Mouse (Mus musculus): Measurements from ENCODE around the gene Znrf1.
"Not testable (repeated sequence)": the region's sequence is repeated elsewhere in the genome, so short reads cannot be mapped to it uniquely, and the experiment has no call there.

Gene Znrf1

DNA sequence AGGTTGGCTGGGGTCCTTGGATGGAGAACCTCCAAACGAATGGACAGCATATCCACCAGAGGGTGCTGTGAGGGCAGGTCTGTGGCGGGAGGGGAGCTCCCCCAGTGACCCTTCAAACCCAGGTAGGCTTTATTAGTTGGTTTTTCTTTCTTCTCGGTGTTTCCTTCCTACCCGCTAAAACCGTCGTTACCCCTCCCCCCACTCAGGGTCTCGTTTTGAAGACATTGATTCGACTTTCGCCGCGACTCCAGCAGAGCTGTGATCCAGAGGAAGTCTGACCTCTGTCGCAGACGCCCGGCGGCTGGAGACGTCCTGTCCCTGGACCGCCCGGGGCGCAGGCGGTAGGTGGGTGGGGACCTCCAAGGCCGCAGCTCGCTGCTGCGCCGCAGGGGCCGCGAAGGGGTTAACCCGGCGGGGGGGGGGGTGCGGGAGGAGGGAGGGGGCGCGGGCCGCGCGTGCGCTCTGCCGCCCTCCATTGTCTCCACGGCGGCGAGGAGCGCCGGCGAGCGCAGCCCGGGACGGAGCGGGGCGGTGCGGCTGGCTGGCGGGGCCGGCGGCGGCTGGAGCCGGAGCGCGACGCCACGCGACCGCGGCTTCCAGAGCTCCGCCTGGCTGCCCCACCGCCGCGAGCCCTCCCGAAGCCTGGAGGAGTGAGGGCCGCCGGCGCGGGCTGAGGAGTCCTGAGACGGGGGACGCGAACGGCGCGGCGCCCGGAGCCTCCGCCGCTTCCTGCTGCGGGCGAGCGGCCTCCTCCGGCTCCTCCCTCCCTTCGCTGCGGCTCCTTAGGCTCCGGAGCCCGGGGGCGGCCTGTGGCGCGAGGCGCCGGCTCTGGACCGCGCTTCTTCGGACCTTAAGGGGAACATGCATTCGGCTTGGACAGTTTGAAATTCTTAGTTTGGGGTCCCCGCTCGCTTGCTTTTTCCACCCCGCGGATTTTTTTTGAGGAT lies at the start of gene Znrf1:
Gene Znrf1, plus strand, starts transcription at position 67 of the 947 bp plus-strand sequence.
- DNase-seq = peak; percentile 83

DNA sequence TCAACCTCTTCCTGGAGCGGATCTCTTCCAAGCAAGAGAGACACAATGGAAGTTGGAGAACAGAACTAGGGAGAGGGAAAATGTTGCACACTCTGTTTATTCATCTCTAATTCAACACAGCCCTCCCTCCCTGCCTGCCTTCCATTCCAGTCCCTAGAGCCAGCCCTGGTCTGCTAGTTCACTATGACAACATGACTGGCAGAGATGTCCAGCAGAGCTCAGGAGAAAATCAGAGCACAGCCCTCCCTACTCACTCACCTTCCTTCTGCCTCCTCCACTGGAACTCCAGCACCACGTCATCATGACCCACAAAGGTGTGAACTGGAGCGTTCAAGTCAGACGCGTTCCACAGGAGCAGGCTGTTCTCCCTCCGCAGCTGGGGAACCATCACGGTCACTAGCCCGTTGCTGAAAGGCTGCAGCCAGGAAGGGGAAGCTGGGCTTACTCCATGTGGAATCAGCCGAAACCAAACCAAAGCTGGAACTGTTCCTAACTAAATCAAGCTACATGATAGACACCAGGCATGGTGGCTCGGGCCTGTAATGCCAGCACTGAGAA lies 45.8 kb upstream of the Znrf1 start:
- no peak for DNase-seq

DNA sequence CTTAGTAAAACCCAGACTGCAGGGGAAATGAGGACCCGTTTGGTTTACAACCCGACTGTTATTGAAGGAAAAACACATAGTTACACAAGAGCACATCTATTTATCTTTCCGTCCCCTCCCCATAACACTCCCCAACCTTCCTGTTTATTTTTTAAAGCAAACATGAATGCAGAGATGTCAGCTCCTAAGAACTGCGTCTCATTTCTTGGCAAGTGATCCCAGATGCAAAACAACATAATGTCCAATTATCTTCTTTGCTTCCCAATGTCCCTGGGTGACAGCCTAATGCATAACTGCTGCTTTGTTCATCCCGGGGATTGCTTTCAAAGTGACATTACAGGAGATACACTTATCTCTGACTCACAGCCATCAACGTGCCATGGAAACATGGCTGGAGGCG lies 44.7 kb upstream of the Znrf1 start:
- no peak for DNase-seq

DNA sequence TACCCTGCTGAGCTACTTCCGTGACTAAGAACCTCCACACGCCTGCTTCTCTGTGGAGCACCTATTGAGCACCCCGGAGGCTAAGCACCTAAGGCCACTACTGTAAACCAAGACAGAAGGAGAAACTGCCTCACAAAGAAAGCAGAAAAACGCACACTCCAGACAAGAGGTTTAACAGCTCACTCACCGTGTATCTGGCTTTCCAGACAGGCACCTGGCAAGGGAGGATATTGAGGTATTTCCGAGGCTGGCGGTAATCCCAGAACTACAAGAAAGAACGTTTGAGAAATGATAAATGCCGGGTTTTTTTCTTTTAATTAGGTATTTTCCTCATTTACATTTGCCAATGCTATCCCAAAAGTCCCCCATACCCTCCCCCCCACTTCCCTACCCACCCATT lies 43.4 kb upstream of the Znrf1 start:
- no peak for DNase-seq

DNA sequence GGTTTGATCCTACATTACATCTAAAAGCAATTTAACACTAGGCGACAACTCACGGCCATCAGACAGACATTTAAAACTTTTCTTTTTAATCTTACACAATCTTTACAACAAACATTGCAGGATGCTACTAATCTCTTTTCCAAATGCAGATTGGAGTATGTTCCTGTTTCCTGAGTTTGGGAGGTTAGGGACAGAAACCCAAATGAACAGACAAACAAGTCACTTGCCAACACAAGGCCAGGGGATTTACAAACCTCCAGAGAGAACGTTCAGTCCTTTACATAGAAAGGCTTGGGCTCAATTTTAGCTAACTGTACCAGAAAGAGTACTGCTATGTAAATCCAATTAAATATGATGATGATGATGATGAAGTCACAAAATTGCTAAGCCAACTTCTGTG lies 42.7 kb upstream of the Znrf1 start:
- DNase-seq = no peak

DNA sequence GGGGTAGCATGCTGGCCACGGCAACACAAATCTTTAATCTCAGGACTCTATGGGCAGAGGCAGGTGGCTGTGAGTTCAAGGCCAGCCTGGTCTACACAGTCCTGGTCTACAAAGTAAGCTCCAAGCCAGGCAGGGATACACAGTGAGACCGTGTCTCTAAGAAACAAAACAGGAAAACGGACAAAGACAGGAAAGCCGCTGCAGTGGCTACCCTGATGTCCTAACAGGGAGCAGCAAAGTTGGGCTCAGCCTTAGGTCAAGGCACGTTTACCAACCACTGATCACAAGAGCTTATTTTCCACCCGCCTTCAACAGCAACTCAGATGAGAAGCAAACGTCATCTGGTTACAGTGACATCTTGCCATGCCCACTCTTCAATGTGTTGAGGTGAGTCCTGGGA lies 39.6 kb upstream of the Znrf1 start:
- no peak for DNase-seq

DNA sequence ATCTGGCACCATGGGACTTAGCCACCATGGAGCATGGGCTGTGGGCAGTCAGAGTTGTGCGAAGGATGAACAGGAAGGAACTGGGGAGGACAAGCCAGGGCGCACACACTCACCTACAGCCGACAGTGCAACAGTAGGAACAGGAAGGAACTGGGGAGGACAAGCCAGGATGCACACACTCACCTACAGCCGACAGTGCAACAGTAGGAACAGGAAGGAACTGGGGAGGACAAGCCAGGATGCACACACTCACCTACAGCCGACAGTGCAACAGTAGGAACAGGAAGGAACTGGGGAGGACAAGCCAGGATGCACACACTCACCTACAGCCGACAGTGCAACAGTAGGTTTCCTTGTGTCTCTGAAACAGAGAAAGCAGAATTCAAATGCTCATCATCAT lies 37.6 kb upstream of the Znrf1 start:
- not testable (repeated sequence) for DNase-seq

DNA sequence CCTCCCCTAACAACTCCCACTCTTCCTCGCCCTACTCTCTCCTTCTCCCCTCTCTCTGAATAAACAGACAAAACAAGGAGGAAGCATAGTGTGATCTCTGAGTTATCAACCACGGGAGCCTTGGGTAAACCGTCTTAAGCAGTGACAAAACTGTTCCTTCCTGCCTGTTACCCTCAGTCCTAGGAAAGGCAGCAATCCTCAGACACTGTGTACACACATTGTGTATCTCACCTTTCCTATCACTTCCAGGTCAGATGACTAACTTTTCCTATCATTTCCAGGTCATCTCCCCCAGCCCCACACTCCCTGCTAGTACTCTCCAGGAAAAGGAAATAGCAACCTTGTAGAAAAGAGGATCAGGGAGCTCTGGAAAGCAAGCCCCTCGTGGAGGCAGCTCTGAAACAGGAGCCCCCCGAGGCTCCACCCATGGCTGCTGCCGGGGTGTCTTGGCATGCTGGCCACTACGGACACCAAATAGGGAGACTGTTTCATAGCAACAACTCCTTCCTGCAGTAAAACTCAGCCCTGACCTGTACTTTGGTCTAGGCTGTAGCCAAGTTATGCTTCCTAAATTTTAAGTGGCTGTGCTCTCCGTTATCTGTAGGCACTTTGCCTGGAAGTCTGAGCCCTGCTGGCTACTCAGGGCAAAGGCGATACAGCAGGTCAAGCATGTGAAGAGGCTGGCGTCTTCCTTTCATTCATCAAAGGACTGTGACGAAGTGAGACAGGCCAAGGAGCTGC lies 34.0 kb upstream of the Znrf1 start:
- DNase-seq = no peak

DNA sequence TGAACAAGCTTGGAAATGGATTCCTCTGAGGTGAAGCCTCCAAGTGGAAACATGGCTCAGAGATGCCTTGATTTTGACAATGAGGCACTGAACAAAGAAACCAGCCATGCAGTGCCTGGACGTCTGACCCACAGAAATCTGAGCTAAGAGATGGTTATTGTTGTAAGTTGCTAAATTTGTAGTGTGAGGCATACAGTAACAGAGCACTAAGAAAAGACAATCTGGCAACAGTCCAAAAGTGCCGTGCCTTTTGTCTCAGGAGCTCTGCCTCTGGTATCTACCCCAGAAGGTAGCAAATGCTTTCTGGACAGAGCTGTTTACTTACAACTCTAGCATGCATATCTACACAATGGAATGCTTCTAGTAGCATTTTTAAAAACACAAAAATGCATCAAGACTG lies 27.3 kb upstream of the Znrf1 start:
- no peak for DNase-seq

DNA sequence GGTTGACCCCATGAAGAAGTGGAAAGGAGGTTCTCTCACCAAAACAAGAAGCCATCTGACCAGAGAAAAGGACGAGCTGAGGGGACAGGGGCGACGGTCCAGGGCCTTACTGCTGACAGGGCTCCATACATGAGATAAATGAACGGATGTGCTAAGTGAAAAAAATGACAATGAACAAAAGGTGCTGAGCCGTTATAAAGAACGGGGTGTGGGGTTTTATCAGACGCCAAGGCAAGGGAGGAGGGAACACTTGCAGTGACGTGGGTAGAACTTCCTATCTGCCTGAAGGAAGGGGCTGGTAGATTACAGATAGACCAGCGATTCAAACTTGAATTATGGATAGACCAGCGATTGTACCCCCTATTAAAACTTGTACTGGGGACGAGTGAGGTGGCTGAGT lies 26.6 kb upstream of the Znrf1 start:
- no peak for DNase-seq

DNA sequence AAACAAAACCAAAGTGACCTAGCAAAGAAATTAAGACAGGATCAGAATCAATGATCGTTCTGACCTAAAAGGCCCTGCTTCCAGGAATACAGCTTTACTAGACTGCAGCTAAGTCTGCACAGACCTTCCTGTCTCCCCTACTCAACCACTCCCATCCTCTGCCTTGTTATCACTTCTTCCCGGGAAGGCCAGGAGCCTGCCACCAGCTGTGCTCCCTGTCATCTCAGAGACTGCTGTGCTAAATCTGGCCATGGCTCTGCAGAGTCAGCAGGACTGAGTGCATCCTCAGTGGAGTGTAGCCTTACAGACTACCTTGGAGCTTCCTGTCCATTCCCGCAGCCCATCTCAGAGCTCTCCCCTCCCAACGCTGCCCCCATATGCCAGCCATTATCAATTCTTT lies 25.5 kb upstream of the Znrf1 start:
- no peak for DNase-seq

DNA sequence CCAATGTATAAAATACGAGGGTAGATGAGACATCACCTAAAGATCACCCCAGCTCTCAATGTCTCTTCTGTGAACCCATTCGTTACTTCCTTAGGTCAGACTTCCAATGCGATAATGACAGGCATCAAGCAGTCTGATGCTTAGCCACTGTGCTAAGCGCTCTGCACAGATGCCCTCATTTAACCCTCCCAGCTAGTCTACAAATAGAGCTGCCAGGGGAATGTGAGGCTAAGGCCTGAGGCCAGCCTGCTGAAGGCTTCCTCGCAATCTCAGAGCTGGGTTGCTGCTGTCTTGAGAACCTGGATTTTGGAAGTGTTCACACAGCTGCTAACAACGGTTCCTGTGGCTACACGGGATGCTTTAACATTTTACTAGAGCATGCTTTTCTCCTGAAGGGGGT lies 23.0 kb upstream of the Znrf1 start:
- DNase-seq = no peak

DNA sequence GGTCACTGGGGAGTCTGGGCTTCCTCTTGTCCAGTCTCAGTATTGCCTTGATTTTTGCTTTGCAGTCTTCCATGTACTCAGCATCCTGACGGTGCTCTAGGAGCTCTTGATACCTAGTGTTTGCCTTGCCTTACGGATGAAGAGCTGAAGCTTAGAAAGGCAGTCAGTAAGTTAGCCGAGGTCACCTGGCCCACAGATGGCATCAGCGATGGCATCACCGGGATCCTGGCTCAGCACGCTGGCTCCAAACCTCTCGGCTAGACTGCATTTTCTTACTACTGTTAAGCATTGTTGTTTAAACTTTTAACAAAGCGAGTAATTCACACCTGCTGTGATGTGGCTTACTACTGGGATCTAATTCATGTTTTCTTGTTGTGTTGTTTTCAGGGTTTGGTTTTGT lies 22.5 kb upstream of the Znrf1 start:
- DNase-seq = peak; percentile 50

DNA sequence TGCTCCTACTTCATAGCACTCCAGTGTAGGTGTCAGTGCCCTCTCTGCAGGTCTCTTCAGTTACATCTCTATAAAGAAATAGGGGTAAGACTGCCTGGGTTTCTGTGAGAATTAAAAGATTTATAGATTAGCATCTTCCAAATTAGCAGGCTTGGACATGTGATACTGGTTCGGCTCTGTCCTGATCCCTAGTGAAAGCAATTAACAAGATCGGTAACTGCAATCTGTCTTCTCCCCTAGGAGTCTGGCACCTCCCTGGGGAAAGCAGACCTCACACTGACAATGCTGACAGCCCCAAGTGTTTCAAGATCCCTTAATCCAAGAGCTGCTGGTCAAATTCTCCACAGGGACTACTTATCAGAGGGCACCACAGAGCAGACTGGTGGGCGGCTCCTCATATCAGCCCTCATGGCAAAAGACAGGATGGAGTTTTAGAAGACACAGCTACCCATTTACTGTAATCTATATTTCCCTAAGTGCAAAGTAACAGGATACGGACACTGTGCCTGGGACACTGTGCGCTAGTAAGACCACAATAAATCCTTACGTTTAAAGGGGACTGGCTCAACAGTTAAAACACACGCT lies 19.4 kb upstream of the Znrf1 start:
- no peak for DNase-seq

DNA sequence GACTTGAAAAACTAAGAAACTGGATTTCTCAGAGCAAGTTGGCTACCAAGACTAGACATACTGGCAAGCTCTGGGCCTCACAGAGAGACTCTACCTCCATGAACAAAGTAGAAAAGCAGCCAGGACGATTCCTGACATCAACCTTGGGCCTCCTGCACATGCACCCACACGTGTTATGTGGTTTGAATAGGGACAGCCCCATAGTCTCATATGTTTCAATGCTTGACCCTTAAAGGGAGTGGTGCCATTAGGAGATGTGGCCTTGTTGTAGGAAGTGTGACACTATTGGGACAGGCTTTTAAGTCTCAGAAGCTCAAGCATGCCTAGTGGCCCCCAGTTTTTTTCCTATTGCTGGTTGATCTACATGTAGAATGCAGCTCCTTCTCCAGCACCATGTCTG lies 18.4 kb upstream of the Znrf1 start:
- DNase-seq = no peak

DNA sequence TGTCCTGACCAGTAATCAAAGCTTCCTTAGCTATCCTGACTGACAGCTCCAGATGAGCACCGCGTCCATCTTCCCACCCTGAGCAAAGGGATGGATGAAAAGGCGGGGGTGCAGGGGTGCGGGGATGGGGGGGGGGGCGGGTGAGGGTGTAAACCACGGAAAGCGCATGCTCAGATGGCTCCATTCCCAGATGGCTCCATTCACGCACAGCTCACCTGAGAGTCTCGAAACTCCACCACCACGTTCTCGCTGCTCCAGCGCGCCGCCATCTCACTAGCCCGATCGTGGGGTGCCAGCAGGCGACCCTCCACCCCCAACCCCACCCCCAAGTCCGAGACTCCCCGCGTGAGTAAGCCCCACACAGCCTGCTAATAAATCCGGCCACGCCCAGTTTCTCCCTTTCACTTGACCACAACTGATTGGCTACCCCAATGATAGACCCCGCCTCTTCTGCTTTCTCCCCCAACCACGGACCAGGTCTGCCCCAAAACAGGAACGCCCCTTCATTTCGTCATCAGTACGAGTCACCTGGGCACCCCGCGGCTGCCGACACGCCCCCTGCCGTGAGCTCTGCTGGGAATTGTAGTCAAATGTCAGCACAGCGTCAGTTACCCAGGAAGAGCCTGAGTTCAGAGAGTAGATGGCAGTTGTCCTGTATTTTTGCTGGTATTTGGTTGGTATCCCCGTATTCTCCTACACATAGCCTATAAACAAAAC lies 14.0 kb upstream of the Znrf1 start, which contains the start of gene Wdr59:
Gene Wdr59, minus strand, starts transcription at position 380 of the 717 bp plus-strand sequence.
- peak; percentile 100 for DNase-seq

DNA sequence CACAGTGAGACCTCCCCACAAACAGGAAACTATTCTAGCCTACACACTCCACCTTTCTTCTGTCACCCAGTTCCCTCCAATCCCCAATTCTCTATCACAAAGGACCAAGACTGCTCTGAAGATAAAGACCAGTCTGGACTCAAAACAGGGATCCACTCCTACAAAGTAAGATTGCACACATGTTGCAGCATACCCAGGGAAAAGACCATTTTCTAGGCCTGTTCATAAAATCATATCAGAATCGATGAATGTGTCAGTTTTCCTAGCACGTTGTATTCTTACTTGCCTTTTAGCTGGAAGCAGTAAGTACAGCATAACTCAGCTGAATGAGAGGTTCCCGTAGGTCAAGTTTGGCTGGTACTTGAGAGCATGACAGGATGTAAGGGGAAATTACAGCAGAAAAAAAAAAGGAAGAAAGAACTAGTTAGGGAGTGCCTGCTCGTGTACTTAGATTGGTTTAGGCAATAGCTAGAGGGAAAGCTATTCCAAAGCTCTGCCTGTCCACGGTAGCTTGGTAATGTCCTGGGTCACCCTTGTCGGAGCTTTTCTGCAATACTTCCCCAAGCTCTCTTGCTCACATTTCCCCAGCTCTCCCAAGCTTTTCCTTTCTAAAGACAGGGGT lies 9.4 kb upstream of the Znrf1 start:
- DNase-seq = no peak

DNA sequence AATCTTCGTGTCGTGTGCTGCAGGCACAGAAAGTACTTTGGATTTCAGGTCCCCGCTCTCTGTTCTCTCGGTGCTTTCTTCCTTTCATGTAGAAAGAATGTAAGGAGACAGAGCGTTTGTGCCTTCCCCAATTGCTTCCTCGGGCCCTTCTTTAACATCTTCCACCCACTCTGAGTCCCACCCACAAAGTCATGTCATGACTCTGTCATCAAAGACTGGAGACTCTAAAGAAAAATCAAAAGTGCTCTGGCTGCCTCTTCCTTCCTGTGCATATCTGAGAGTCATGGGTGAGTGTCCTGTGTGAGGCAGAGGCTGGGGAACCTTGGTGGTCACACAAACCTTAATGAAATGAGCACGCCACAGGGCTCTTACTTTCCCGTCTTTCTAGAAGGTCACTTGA lies 8.7 kb upstream of the Znrf1 start:
- no peak for DNase-seq

DNA sequence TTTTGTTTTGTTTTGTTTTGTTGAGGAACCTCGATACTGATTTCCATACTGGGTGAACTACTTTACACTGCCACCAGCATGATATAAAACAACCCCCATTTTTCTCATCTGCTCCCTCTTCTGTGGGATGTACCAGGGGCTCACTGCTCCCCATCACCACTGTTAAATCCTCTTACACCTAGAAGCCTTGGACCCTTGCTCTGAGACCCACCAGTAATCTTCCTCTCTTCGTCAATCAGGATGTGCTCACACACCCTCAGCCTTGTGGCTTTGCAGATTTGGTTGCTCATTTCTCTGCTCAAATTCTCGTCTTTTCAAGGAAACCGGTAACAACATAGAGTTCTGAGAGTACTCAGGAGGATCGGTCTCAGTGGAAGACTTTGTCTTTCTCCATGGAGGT lies 7.8 kb upstream of the Znrf1 start:
- no peak for DNase-seq

DNA sequence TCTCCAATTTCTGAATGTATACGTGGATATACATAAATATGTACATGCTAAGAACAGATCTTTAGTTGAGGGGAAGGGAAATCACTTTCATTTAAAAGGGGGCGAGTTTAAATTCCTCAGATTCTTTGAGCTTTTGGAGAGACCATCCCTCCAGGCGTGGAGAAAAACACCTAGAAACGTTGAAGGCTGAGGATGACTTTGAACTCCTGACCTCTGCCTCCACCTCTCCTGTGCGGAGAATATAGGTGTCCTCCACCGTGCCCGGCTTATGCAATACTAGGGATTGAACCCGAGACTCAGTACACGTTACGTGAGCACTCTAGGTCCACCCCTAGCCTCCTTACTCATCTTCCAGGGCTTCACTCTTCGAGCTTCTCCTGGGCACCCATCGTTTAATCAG lies 4.7 kb upstream of the Znrf1 start:
- DNase-seq = no peak

DNA sequence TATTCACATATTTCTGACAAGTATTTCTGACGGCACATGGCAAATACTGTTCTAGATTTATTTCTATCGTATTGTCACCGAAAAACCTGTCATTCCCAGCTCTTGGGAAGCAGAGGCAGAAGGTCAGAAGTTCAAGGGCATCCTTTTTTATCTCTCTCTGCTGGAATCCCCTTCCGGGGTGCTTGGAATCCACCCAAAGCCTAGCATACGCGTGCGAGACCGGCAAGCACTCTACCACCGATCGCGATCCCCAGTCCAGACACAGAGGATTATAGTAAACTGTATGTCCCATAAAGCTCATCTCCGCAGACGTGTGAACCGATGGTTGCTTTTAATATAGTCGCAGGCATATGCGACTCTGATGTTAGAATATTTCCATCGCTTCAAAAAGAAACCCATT lies 4.3 kb upstream of the Znrf1 start:
- no peak for DNase-seq

DNA sequence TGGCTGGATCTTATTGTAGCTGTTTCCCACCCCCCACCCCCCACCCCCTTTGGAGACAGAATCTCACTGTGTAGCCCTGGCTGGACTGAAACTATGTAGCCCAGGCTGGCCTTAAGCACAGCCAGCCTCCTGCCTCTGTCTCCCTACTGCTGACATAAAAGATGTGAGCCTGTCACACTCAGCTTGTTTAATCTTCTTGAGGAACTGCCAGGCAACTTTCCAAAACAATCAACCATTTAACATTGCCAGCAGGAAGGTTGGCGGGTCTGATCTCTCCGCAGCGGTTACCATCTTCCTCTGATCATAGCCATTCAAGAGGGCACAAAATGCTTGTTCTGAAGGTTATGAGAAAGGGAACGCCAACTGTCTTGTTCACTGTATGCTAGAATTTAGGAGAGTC lies 2.4 kb upstream of the Znrf1 start:
- no peak for DNase-seq
